Mouse (Mus musculus) regulatory T cell (primary cell): ENCODE measurements around the gene Zzz3.

ENCODE experiments used
- in situ Hi-C: fragments of 300-600 bp; cut with MboI, MseI; formaldehyde crosslinking; loops from one replicate; pipeline ENCODE4 v1.15.1; 2025; ENCODE audit warnings: high pct_unique_total_duplicates

Gene Zzz3

GRCm38 (mm10) chr3:152494667-152495360 lies 99.5 kb downstream of the Zzz3 start:
- in situ Hi-C loops = loop anchor here (25.0 kb wide), 1 partner anchor 1467 kb away; the partner anchor contains the start of gene Slc44a5

- in situ Hi-C loops = loop anchor here (25.0 kb wide), 1 partner anchor 1467 kb away; the partner anchor contains the start of gene Slc44a5
Observed at GRCm38 (mm10) chr3:152495415-152495898, 100.2 kb downstream of the Zzz3 start.

- in situ Hi-C loops = loop anchor here (25.0 kb wide), 1 partner anchor 1465 kb away; the partner anchor contains the start of gene Slc44a5
Observed at GRCm38 (mm10) chr3:152497084-152497483, 101.8 kb downstream of the Zzz3 start.

- in situ Hi-C loops = loop anchor here (25.0 kb wide), 1 partner anchor 1464 kb away; the partner anchor contains the start of gene Slc44a5
Observed at GRCm38 (mm10) chr3:152497842-152498241, 102.6 kb downstream of the Zzz3 start.

- in situ Hi-C loops = loop anchor here (25.0 kb wide), 1 partner anchor 1463 kb away; the partner anchor contains the start of gene Slc44a5
Observed at GRCm38 (mm10) chr3:152498968-152499696, 103.9 kb downstream of the Zzz3 start.

GRCm38 (mm10) chr3:152507900-152508299 lies 112.6 kb downstream of the Zzz3 start:
- in situ Hi-C loops = no loop called here

- in situ Hi-C loops = no loop called here
Observed at GRCm38 (mm10) chr3:152508419-152508993, 113.2 kb downstream of the Zzz3 start.

- in situ Hi-C loops = no loop called here
Observed at GRCm38 (mm10) chr3:152509268-152509667, 114.0 kb downstream of the Zzz3 start.
